ENCODE assay signal across 8 mouse cellular contexts in genomic region chrX:103696081-103696519, GRCm38 (mm10).
DNase-seq lines count a peak whose midpoint lies in the region; ATAC-seq and TF ChIP-seq lines count a peak whose summit lies in the region.

No protein-coding gene starts in this region.

- H3K9me3 ChIP-seq in heart, embryonic 14.5 days (ENCODE audit: control insufficient read depth, low read length) = no peaks in the 10 kb centered on the region

- no peak for ATAC-seq in heart, embryonic 14.5 days (ENCODE audit: insufficient number of reproducible peaks, insufficient read depth, low FRiP score, low read depth)
- no peak for ATAC-seq in megakaryocyte progenitor cell, adult 5-6 weeks (replicated peaks; ENCODE audit: poor library complexity)

- H3K9ac ChIP-seq in heart, embryonic 14.5 days (ENCODE audit: low read length) = peak overlapping the region; percentile 65

- DNase-seq in embryo, embryonic 10.5 days (ENCODE audit: low spot score) = peak; percentile 19
- no peak for DNase-seq in embryo, embryonic 9.5 days (ENCODE audit: extremely low spot score)
- DNase-seq in Muller cell, postnatal 12 days (ENCODE audit: inconsistent ontology term) = peak; percentile 9
- peak; percentile 15 to 54 for DNase-seq in left cerebral cortex, adult 18-20 months (ENCODE audit: low spot score in 2 of 2)
- no peak for DNase-seq in ovary, postnatal 14 days (ENCODE audit: low spot score)

- no peak for TF ChIP-seq POLR2A in myocyte (IDR thresholded peaks at IDR 0.05; ENCODE audit: insufficient read length, low read depth)

- H3K27ac ChIP-seq in heart, embryonic 14.5 days (replicated peaks in 1 of 2; ENCODE audit: control insufficient read depth in 1 of 2, insufficient read depth in 1 of 2, low read depth in 2 of 2, low read length in 2 of 2) = peak overlapping the region; percentile 80 to 87

- H3ac ChIP-seq in myocyte (ENCODE audit: control insufficient read depth, insufficient read length) = no peak overlapping the region

- H3K36me3 ChIP-seq in heart, embryonic 14.5 days (ENCODE audit: control insufficient read depth, insufficient read depth, low read length) = no peaks in the 10 kb centered on the region
- no peaks in the 10 kb centered on the region for H3K36me3 ChIP-seq in myocyte (ENCODE audit: control insufficient read depth, insufficient read depth)

- no peaks in the 10 kb centered on the region for H3K79me2 ChIP-seq in myocyte (ENCODE audit: control insufficient read depth, insufficient read depth)

- H3K27me3 ChIP-seq in heart, embryonic 14.5 days (ENCODE audit: control insufficient read depth, insufficient read depth, low read length) = peaks cover 68% of the 10 kb centered on the region
- H3K27me3 ChIP-seq in myocyte (ENCODE audit: control insufficient read depth, insufficient read depth, insufficient read length) = no peaks in the 10 kb centered on the region

- H3K4me2 ChIP-seq in heart, embryonic 14.5 days (ENCODE audit: low read length) = peak overlapping the region; percentile 76
- peak overlapping the region; percentile 30 for H3K4me2 ChIP-seq in myocyte (ENCODE audit: low read depth)

- H3K4me3 ChIP-seq in heart, embryonic 14.5 days (ENCODE audit: control insufficient read depth in 1 of 2, insufficient read depth in 1 of 2, low read depth in 1 of 2, low read length in 2 of 2) = peak overlapping the region; percentile 23 to 45; a peak in 2 of 4 replicates
- H3K4me3 ChIP-seq in myocyte = no peak overlapping the region

- peaks cover 0 to 6% of the 10 kb centered on the region in 2 experiments; a peak in 3 of 4 replicates for H3K4me1 ChIP-seq in heart, embryonic 14.5 days (ENCODE audit: control insufficient read depth in 2 of 2, insufficient read depth in 2 of 2, low read length in 2 of 2)

- 10% methylated on average over 9 of the region's 9 CpGs for WGBS in heart, embryonic 14.5 days

TF ChIP-seq in myocyte, 11 proteins besides CTCF, POLR2A, EP300 and RAD21:
- TF ChIP-seq MYOG (IDR thresholded peaks at IDR 0.05; ENCODE audit: control insufficient read depth in 1 of 3, insufficient read depth in 1 of 3, insufficient read length in 2 of 3, low read depth in 2 of 3) (peak in 2 of 3 experiments; percentile 19 to 25), MYOD1 (IDR thresholded peaks at IDR 0.05; ENCODE audit: control insufficient read depth in 1 of 3, insufficient read length in 2 of 3, low read depth in 2 of 3) (peak in 1 of 3 experiments; percentile 31), MAX (IDR thresholded peaks at IDR 0.05; ENCODE audit: low read depth) (no peak)

Comparison
In these comparisons a context has a peak if more than half of its experiments do, and no peak if none do; other contexts are left out.
1. DNase-seq: peak in embryo, embryonic 10.5 days (single experiment), Muller cell, postnatal 12 days (single experiment) and left cerebral cortex, adult 18-20 months (2 of 2); none in embryo, embryonic 9.5 days (single experiment) and ovary, postnatal 14 days (single experiment).